Mouse (Mus musculus) lung, embryonic 15.5 days (tissue): ENCODE measurements at regions not wholly inside any gene's neighbourhood (a gene's known extent, or its start where the extent isn't known, plus 50 kb on each side); places are given as distances from the start of the nearest gene placed in this dataset.

Experiments used
- ATAC-seq: fragments of 200-750 bp; cut with Nextera tagmentation; 2 replicates; pipeline ENCODE4 v1.8.0; 2017; ENCODE audit warnings: moderate number of reproducible peaks, borderline replicate concordance; ENCODE audit not compliant: low FRiP score, low TSS enrichment; ENCODE audit errors: extremely low read depth
- H3K27ac ChIP-seq: fragments of 300-500 bp; sonication (generic); 2 replicates; pipeline ENCODE4 v1.5.1; 2015; ENCODE audit warnings: moderate library complexity, mild to moderate bottlenecking, inconsistent platforms
- H3K27me3 ChIP-seq: fragments of 300-500 bp; sonication (generic); 2 replicates; pipeline ENCODE4 v1.6.1; 2015; ENCODE audit warnings: inconsistent platforms
- H3K36me3 ChIP-seq: fragments of 300-500 bp; sonication (generic); 2 replicates; pipeline ENCODE4 v1.6.1; 2015; ENCODE audit warnings: inconsistent platforms
- H3K4me1 ChIP-seq: fragments of 300-500 bp; sonication (generic); 2 replicates; pipeline ENCODE4 v1.6.1; 2015; ENCODE audit warnings: inconsistent platforms
- H3K4me2 ChIP-seq: fragments of 300-500 bp; sonication (generic); 2 replicates; pipeline ENCODE4 v1.6.1; 2015; ENCODE audit warnings: inconsistent platforms, mild to moderate bottlenecking, moderate library complexity
- H3K4me3 ChIP-seq: fragments of 300-500 bp; sonication (generic); 2 replicates; pipeline ENCODE4 v1.5.1; 2015; ENCODE audit warnings: mild to moderate bottlenecking, inconsistent platforms
- H3K9ac ChIP-seq: fragments of 300-500 bp; sonication (generic); 2 replicates; pipeline ENCODE4 v1.6.1; 2015; ENCODE audit warnings: inconsistent platforms
- H3K9me3 ChIP-seq: fragments of 300-500 bp; sonication (generic); 2 replicates; pipeline ENCODE4 v1.6.1; 2016; ENCODE audit warnings: inconsistent platforms
- WGBS: fragments of 180-500 bp; shearing (Covaris S2); methylation state at CpG from one replicate; pipeline ENCODE4 v1.1.7; 2015; 5-methylcytosine and 5-hydroxymethylcytosine counted together

DNA sequence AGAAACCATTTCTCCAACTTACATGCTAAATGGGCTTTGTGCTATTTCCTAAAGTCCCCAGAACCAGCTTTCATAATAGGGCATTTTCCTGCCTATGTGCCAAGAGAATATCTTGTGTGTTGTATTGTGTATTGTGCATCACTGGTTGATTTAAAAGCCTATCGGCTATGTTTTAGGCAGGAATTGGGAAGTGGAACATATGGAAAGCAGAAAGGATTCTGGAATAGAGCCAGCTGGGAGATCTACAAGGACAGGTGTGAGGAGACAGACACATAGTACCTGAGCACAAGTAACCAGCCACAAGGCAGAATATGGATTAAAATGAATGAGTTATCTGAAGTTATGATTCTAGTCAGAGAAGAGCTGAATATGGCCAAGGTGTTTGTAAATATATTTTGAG lies 236.0 kb downstream of the 1190002N15Rik start:
- ATAC-seq: no peak
- Histone ChIP-seq H3K9ac (no peak overlapping the region), H3K27me3 (no peaks in the 10 kb centered on the region)

DNA sequence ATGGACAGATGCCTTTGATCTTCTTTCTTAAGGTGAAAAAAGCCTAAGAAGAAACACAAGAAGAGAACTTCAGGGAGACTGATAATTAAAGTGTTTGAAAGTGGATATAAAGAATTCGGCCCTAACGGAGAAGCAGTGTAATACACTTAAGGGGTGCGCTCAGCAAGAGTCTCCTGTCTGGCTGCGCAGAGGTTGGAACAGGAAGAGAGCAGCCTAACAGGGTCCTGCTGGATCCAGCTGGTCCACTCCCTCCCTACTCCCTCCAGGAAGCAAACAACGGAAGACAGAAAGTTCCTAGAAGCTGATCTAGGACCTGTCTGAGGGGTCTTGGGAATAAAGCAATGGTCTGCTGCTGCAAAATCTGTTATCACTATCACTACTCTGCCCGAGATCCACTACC lies 242.4 kb downstream of the 1190002N15Rik start:
- H3K4me2 ChIP-seq: no peak overlapping the region

More for the DNA sequence above, 236.0 kb downstream of the 1190002N15Rik start:
- Histone ChIP-seq H3K4me1 (no peaks in the 10 kb centered on the region), H3K36me3 (no peaks in the 10 kb centered on the region), H3K9me3 (no peaks in the 10 kb centered on the region), H3K27ac (no peak overlapping the region), H3K4me3 (no peak overlapping the region), H3K4me2 (no peak overlapping the region)
- 87% methylated on average over 1 of the region's 1 CpGs for WGBS

DNA sequence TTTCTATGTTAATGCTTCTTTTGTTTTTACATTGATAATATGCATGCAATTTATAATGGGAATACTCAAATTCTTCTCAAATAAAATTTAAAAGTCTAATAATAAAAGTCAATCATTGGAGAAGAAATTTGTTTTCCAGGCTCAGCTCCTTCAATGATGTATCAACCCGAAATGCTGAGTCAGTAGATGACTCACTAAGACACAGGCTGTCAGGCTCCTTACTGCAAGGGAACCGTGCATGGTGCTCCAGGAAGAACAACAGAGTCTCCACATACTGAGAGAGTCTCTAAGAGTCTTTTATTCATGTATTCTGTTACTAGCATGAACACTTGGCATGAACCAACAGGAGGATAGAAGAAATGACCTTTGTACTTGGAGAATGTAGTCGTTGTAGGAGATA lies 245.7 kb downstream of the 1190002N15Rik start:
- Histone ChIP-seq H3K4me1 (no peaks in the 10 kb centered on the region), H3K36me3 (no peaks in the 10 kb centered on the region), H3K4me2 (no peak overlapping the region), H3K4me3 (no peak overlapping the region), H3K9me3 (no peaks in the 10 kb centered on the region), H3K27ac (no peak overlapping the region), H3K27me3 (no peaks in the 10 kb centered on the region), H3K9ac (no peak overlapping the region)
- WGBS: 62% methylated on average over 3 of the region's 3 CpGs
- no peak for ATAC-seq

More for the DNA sequence above, 242.4 kb downstream of the 1190002N15Rik start:
- H3K36me3 ChIP-seq: no peaks in the 10 kb centered on the region
- H3K9ac ChIP-seq: no peak overlapping the region
- H3K27me3 ChIP-seq: no peaks in the 10 kb centered on the region
- no peak for ATAC-seq
- H3K27ac ChIP-seq: no peak overlapping the region
- no peak overlapping the region for H3K4me3 ChIP-seq
- no peaks in the 10 kb centered on the region for H3K4me1 ChIP-seq
- H3K9me3 ChIP-seq: no peaks in the 10 kb centered on the region
- WGBS: 22% methylated on average over 6 of the region's 6 CpGs

DNA sequence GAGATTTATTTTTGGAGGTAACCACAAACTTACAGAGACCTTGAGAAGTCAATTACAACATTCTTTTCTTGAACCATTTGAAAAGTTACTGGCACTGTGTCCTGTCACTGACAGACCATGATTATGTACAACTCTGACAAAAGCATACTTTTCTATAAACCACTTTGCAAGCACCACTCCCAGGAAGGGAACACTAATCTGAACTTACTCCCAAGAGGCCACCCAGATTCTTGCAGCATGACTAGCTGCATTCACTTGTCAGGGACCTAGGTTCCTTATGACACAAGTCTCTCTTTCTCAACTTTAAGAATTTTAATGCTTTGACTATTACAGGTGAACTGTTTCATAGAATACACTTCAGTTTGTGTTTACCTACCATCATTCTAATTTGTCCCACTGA lies 248.3 kb downstream of the 1190002N15Rik start:
- ATAC-seq: no peak
- Histone ChIP-seq H3K9me3 (no peaks in the 10 kb centered on the region), H3K36me3 (no peaks in the 10 kb centered on the region)

DNA sequence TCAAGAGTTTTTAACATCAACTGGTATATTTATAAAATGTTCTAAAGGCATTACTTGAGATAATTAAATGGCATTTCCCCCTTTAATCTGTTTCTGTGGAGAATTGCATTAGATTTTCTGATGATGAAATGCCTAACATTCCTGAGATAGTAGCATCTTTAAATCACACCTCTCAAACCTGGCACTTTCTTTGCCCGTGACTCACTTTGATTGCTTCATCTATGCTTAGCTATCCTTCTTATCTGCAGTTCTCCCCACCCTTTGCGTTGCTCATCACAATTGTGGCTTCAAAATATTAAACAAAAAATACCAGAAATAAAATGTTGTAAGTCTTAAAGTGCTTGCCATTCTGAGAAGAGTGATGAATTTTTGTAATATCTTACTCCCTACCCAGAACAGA lies 250.3 kb downstream of the 1190002N15Rik start:
- Histone ChIP-seq H3K36me3 (no peaks in the 10 kb centered on the region), H3K9ac (no peak overlapping the region), H3K9me3 (no peaks in the 10 kb centered on the region), H3K27me3 (no peaks in the 10 kb centered on the region), H3K4me2 (no peak overlapping the region), H3K27ac (no peak overlapping the region), H3K4me3 (no peak overlapping the region), H3K4me1 (no peaks in the 10 kb centered on the region)
- ATAC-seq: no peak
- 37% methylated on average over 2 of the region's 2 CpGs for WGBS

More for the DNA sequence above, 248.3 kb downstream of the 1190002N15Rik start:
- Histone ChIP-seq H3K4me2 (no peak overlapping the region), H3K4me3 (no peak overlapping the region), H3K9ac (no peak overlapping the region), H3K27ac (no peak overlapping the region), H3K4me1 (no peaks in the 10 kb centered on the region), H3K27me3 (no peaks in the 10 kb centered on the region)

DNA sequence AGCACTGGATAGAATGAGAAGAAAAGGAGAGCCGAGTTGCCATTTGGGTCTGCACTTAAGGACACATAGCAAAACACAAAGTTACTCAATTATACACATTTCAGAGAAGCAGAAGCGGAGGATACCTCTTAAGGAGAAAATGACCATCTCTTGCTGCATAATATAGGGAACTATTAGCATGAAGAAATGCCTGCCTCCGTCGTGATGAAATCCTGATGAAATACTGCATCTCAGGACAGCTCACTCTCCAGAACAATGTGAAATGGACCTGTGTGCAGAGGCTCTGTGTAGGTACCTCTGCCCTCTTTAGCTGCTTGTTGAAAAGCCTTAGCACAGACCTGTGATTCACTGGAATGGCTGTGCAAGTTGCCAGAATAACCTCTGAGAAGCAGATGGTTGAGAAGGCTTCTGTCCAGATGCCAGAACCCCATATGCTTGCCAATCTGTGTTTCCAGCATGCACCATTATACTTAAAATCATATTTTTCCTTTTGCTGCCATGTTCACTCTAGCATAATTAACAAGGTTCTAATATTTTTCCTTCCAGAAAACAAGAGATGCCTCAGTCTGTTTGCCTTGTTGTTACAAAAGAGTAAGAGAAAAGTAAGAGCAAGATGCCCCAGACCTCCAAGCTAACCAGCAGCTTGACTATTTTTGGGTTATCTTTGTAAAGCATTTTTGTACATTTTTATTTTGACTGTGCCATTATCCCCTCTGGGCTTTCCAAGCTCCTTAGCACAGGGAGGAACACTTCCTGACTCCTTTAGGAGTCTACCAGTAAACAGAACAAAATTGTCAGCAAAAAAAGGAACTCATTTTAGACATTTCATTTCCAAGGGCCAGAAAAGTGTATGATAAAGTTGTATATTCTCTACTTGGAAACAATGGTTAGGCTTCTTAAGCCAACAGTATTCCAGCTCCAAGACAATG lies 259.0 kb downstream of the 1190002N15Rik start:
- Histone ChIP-seq H3K27ac (no peak overlapping the region), H3K9ac (no peak overlapping the region), H3K4me2 (no peak overlapping the region), H3K36me3 (no peaks in the 10 kb centered on the region), H3K4me1 (no peaks in the 10 kb centered on the region), H3K9me3 (no peaks in the 10 kb centered on the region), H3K4me3 (no peak overlapping the region), H3K27me3 (no peaks in the 10 kb centered on the region)
- WGBS: 84% methylated on average over 4 of the region's 4 CpGs
- ATAC-seq: no peak

DNA sequence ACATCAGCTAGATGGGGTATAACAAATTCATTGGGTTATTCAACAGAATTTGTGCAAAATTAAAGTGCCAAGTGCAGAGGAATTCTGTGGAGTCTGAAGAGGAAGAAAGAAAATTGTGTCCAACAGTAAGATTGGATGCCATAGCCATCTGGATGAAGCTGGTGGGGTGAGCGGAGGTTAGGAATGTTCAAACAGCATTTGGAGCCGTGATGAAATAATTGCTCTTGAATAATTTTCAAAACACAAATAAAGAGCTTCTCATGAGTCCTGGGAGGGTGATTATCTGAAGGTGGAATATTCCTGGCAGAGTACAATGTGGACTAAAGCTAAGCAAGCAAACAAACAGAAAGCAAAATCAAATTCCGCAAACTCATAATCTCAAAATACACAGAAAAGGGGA lies 260.8 kb downstream of the 1190002N15Rik start:
- WGBS: 73% methylated on average over 3 of the region's 3 CpGs
- Histone ChIP-seq H3K27me3 (no peaks in the 10 kb centered on the region), H3K4me1 (no peaks in the 10 kb centered on the region), H3K36me3 (no peaks in the 10 kb centered on the region), H3K27ac (no peak overlapping the region), H3K9me3 (no peaks in the 10 kb centered on the region), H3K9ac (no peak overlapping the region), H3K4me2 (no peak overlapping the region), H3K4me3 (no peak overlapping the region)
- no peak for ATAC-seq

DNA sequence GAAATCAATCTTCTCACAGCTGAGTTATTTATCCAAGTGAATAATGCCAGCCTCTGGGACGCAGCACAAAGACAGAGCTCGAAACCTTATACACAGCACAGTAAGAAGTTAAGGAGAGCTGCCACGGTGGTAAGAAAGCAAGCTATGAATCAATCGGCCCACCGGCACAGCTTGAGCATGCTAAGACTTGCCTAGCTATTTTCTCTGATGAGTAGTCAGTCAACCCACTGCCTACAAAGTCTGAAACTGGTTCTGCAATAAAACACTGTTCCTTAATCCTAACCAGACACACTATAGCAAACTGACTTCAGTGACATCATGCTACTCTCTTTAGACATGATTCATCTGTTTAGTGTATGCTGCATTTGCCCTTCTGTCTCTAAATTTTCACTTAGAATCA lies 268.7 kb downstream of the 1190002N15Rik start:
- Histone ChIP-seq H3K9ac (no peak overlapping the region), H3K36me3 (no peaks in the 10 kb centered on the region), H3K27ac (no peak overlapping the region), H3K9me3 (no peaks in the 10 kb centered on the region), H3K4me1 (no peaks in the 10 kb centered on the region), H3K4me2 (no peak overlapping the region), H3K4me3 (no peak overlapping the region), H3K27me3 (no peaks in the 10 kb centered on the region)
- 82% methylated on average over 5 of the region's 5 CpGs for WGBS
- no peak for ATAC-seq

DNA sequence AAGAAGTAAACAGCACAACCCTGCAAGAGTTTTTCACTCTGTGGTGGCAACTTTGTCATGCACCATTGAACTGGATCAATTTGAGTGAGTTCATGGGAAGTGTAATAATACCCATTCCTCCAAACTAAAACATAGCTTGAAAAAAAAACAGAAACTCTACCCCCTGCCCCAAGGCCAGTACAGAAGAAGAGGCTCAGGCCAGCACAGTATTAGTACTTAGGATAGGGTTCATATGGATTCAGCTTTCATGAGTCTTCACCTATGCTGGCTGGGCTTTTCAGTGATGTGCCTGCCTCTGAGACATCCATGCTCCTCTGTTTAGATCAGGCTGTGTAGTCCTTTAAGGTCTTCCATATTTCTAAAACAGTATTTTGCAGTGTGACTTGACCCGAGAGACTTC lies 270.6 kb downstream of the 1190002N15Rik start:
- Histone ChIP-seq H3K9ac (no peak overlapping the region), H3K9me3 (no peaks in the 10 kb centered on the region), H3K27me3 (no peaks in the 10 kb centered on the region), H3K4me1 (no peaks in the 10 kb centered on the region), H3K36me3 (no peaks in the 10 kb centered on the region), H3K27ac (no peak overlapping the region), H3K4me2 (no peak overlapping the region), H3K4me3 (no peak overlapping the region)
- ATAC-seq: no peak
- WGBS: 86% methylated on average over 1 of the region's 1 CpGs

DNA sequence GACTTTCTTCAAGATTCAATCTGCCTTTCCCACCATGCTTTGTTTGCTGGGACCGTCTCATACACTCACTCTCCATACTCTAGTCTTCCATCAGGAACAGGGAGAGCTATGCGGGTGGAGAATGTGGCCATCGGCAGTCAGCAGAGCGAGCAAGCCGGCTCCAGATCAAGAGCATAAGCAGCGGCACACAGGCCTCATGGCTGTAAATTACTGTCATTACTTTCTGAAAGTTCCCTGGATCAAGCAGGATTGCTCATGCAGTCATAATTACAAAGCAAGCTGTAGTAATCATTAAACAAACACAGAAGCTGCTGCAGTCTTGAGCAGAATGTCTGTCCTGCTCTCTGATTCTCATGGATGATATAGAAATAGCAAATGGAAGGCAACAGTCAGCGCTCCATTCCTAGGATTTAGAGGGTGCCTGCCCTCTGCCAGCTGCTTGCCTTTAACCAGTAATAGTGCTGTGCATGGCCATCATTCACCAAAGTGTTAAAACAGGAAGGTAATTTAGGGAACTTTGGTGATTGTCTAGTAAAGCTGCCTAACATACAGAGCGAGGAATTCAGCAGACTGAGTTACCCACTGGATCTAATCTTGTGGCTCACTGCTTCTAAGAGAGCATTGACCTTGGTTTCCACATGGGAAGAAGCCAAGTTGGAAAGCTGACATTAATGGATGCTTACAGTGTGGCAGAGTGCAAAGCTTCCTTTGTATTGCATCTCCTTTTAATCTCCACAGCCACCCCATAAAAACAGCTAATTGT lies 298.2 kb downstream of the 1190002N15Rik start:
- no peaks in the 10 kb centered on the region for H3K9me3 ChIP-seq
- no peak for ATAC-seq
- H3K9ac ChIP-seq: no peak overlapping the region
- no peaks in the 10 kb centered on the region for H3K36me3 ChIP-seq
- H3K4me2 ChIP-seq: no peak overlapping the region
- no peak overlapping the region for H3K4me3 ChIP-seq
- H3K27me3 ChIP-seq: no peaks in the 10 kb centered on the region
- WGBS: 77% methylated on average over 8 of the region's 8 CpGs
- no peaks in the 10 kb centered on the region for H3K4me1 ChIP-seq
- no peak overlapping the region for H3K27ac ChIP-seq

DNA sequence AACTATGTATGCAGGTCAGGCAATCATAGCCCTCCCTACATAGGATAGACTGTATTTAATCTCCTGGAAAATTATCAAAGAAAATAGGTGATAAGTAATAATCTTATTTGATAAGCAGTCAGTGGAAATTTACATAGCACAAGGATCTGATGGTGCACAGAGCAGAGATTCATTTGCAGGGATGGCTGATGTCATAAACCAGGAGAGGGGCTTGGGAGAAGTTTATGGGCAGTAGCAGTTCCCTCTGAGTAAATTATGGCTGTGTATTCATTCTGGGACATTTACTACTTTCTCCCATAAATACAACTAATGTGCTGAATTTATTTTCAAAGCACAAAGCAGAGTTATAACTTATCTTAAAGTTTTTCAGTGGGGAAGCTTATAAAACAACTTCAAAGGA lies 299.3 kb downstream of the 1190002N15Rik start:
- Histone ChIP-seq H3K27me3 (no peaks in the 10 kb centered on the region), H3K9me3 (no peaks in the 10 kb centered on the region), H3K4me1 (no peaks in the 10 kb centered on the region), H3K27ac (no peak overlapping the region), H3K36me3 (no peaks in the 10 kb centered on the region), H3K4me2 (no peak overlapping the region), H3K4me3 (no peak overlapping the region), H3K9ac (no peak overlapping the region)
- no peak for ATAC-seq

DNA sequence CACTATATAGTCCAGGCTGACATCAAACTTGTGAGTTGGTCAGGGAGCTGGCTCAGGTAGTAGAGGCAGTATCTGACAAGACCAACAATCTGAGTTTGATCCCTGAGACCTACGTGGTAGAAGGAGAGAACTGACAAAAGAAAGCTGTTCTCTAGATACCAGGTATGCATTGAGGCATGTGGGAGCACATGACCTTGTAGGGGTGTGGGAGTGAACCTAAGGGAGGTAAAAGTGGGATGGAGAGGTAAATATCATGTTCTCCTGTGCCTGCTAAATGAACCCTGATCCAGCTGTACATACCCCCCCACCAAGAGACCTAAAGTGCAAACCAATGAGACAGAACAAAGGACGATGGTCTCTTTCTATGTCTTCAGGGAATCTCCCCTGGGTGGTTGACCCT lies 308.3 kb downstream of the 1190002N15Rik start:
- Histone ChIP-seq H3K27ac (no peak overlapping the region), H3K27me3 (no peaks in the 10 kb centered on the region), H3K9ac (no peak overlapping the region), H3K4me2 (no peak overlapping the region), H3K36me3 (no peaks in the 10 kb centered on the region), H3K4me1 (no peaks in the 10 kb centered on the region), H3K9me3 (no peaks in the 10 kb centered on the region), H3K4me3 (no peak overlapping the region)
- 76% methylated on average over 2 of the region's 2 CpGs for WGBS
- ATAC-seq: no peak
